Mouse (Mus musculus) kidney, postnatal 4 days (tissue): ENCODE data around the gene Gli2.

Source experiments
- DNase-seq, 2 experiments: peaks; one replicate each; pipeline ENCODE4 v3.0.0; 2021; ENCODE audit warnings: mixed read lengths in 2 of 2

Gene Gli2

DNA sequence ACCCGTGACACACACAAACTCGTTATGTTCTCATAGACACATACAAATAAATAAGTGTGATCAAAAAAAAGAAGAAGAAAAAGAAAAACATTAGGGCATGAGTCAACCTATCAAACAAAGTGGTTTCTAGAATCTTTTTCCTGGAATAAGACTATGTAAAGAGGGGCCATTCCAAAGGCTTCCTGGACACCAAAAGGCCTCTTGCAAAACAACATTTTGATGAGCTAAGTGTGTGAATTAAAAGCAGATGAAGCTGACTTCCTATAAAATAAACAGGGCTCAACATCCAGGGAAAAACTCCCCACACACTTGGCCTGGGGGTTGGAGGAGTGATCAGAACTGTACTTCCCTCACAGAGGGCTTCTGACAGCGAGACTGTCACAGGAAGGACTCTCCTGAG is 155.1 kb downstream of the Gli2 start:
- DNase-seq: no peak

DNA sequence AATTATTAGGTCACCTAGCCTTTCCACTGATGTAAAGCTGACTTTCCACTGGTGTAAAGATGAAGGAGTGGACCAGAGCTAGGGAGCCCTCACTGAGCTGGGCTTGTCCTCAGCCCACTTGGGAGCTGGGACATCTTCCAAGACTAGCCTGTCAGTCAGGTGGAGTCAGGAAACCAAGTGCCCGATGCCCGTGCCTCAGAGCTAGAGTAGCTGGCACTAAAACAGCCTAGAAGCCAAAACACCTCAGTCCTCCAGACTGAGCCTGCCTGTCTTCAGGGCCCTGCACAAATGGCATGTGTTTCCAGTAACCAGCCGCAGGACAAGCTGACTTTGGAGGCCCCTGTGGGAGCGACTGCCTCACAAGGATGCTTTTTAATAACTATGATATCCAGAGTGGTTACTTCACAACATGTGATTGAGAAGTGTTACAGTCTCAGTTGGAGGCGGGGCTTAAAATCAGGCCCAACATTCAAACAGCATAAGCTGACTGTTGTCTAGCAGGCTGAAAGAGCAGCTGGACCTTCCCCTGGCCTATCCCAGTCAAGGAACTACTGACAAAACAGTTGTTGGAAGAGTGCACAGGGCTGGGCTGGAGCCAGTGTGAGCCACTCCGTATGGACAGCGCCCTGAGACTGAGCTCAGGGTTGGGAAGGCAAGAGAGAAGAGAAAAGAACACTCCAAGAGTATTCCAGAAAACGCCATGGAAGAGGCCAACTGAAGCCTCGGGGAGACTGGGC is 158.2 kb downstream of the Gli2 start:
- DNase-seq: peak; percentile 48 to 63

DNA sequence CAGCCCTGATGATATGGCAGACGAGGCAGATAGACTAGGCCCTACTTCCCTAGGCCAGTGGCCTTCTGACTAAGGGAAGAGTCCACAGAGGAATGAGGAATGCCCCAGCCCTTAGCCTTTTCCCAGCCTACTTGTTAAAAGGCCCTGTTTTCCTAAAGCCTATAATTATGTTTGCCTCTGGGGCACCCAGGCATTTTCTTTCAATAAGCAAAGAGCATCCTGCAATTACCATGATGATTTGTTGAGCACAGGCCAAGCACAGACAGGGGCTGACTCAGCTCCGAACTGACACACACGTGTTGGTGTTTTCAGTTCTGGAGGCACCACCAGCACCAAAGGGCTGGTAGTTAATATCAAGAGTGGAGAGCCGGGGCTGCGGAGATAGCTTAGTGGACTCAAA is 162.0 kb downstream of the Gli2 start:
- no peak for DNase-seq

DNA sequence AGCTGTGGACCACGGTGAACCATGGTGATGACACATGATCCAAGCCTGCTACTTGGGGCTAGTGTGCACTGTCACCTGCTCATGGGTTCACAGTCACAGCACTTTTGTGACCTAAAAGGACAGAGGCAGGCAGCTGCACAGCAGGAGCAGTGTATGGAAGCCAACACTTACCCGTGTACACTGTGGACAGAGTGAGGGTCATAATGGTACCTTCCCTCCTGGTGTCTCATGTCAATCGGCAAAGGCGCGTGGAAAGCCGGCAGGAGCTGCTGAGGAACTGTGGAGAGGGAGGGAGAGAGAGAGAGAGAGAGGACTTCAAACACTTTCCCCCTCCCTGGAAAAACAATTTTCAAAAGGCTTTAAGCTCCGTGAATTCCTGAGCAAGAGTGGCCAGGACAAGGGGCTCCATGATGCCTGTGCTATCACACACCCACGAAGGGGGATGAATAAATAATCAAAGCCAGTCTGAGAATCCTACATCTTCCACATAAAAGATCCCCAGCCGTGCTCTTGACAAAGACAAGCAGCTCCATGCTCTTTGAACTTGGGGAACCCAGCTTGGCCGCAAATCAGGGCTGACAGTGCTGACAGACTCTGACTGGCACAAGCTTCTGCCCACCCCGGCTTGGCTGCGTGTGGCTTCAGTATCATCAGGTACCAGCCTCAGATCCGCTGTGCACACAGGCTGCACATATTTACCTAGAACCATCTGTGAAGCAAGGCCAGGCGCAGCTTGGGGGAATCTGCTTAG is 163.1 kb downstream of the Gli2 start:
- no peak for DNase-seq

DNA sequence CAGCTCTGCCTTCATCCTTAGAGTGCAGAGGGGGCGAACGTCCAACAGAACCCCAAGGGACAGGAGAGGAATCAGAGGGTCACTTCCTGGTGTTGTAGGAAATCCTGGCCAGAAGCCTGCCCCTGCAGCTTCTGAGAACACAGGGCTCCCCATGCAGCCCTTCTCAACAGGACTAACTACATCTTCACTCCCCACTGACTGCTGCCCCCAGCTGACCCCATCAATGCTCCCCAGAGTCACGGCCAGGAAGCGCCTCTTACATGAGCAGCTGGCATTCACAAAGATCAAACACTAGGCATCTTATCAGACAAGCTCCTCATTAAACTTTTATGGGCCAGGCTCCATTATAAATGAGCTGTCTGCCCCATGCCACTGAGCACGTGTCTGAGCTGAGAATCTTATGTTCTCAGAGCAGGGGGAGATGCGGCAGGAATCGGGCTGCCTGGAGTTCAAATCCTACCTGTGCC is 172.6 kb downstream of the Gli2 start:
- peak; percentile 75 to 82 for DNase-seq

DNA sequence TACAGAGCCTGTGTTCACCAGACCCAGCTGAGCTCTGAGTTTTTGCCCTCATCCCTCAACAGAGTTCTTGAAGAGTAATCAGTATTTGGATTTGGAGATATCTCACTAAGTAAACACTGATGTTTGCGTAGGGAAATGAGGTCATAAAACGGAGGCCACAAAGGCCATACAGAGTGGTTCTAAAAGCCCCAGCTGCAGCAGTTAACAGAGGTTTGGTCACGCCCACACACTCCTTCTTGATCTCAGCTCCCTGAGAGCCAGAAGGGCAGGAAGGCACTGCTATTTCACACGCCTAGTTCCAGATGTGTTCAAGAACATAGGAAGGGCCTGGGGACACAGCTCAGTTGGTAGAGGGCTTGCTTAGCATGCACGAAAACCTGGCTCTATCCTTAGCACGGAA is 175.1 kb downstream of the Gli2 start:
- peak; percentile 54 to 71 for DNase-seq

DNA sequence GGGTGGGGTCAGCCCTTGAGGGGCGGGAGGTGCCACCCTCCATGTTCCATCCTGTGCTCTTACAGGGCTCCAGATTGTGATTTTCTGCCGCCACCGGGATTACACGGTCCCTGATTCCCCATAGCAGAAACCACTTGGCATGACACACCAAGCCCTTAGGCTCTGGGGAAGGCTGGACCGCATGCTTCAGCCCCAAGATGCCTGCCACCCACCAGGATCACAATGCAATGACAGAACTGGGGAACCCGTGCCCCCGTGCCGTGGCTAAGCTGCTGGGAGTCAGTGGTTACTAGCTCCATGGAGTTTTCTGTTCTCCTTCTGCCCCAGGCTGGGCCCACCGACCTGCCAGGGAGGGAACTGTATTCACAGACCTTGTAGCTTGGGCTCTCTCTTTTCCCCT is 178.2 kb downstream of the Gli2 start:
- no peak for DNase-seq

DNA sequence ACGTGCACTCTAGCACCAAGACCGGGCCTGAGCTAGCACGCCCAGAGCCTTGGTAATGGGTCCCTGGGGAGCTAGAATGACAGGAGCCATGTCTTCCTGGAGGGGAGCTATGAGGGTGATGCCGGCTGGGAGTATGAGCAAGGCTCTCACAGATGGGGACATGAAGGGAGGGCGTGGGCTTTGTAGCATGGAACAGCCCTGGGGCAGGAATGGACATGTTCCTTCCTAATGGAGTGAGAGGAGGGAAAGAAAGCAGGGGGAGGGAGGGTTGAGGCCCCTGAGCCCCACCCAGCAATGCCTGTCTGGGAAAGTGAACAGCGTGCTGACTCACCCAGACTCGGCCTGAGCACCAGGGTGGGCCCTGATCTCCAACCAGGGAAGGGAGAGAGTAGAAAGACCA is 179.9 kb downstream of the Gli2 start:
- no peak for DNase-seq

DNA sequence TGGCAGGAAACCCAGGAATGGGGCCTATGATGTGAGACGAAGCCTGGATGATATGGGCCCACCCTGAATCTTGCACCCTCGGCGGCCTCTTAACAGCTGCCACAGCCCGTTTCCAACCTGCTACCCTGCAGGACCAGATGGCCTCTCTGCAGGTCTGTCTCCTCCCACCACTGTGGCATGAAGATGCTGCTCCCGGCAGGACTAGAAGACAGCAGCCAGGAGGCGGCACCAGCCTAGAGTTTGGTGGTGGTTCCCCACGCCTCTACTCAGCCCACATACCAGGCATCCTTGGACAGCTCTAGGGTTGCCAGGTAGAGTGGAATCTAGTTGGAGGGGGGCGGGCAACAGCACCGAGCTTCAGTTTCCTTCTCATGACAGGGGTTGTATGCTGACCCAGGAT is 188.7 kb downstream of the Gli2 start:
- no peak for DNase-seq

DNA sequence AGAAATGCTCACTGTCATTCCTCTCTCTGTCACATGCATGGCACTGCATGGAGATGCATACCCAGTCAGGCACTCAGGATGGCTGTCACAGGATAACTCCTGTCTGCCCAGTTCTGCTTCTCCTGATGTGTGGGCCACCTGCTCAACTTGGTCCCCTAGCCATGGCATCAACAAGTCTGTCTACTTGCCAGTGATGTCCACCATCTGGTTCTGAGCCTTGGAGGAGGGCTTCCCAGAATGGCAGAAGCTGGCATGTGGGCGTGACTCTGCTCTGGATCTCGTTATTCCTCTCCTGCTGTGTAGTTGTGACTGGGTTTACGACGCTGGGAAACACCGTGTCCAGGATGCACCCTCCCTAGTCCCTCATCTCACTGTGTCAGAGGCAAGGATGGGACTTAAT is 189.4 kb downstream of the Gli2 start:
- no peak for DNase-seq

DNA sequence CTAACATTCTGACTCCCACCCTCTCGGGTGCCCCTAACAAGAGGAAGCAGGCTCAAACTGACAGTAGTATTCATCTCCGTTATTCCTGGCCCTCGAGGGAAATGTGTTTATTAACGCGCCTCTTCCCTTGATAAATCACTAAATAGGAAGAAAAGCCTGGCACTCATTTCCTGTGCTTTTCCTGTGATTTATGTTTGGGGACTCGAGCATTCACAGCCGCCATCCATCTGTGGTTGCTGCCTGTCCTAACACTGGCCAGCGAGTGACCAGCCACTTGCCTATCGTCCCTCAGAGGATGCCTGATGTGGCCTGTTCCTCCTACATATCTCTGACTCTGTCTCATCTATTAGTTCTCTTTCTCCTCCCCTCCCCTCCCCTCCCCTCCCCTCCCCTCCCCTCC is 195.3 kb downstream of the Gli2 start:
- DNase-seq: peak; percentile 57 to 67

DNA sequence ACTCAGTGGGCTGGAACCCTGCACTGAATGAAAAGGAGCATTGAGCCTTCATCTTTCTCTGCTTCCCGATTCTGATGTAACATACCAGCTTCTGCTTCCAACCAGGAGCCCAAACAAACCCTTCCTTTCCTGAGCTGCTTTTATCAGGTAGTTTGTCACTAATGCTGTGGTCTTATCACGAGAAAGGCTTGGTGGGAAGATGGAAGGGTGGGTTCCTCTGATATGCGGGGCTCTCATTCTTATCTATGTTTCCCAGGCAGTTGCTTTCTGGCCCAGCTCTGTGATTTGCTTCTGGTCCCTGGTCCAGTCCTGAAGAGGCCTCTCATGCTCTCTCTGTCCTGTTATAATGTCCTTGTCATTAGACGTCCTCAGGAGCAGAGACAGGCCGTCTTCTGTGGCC is 222.8 kb downstream of the Gli2 start:
- DNase-seq: no peak

DNA sequence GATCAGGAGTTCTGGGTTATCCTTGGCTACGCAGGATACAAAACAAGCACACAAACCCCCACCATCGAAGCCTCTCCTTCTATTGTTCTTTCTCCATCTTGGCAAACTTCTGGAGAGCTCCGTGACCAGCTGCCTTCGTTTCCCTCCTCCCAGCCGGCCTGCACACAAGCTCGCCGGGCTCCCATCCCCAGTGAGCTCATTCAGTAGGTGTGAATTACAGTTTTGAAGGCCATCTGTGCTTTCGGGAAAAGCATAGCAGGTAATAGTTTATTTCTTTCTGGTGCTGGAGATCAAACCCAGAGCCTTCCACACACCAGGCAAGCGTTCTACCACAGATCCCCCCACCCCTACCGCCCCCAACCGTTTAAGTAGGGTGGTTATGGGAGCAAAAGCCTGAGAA is 226.8 kb downstream of the Gli2 start:
- DNase-seq: no peak

DNA sequence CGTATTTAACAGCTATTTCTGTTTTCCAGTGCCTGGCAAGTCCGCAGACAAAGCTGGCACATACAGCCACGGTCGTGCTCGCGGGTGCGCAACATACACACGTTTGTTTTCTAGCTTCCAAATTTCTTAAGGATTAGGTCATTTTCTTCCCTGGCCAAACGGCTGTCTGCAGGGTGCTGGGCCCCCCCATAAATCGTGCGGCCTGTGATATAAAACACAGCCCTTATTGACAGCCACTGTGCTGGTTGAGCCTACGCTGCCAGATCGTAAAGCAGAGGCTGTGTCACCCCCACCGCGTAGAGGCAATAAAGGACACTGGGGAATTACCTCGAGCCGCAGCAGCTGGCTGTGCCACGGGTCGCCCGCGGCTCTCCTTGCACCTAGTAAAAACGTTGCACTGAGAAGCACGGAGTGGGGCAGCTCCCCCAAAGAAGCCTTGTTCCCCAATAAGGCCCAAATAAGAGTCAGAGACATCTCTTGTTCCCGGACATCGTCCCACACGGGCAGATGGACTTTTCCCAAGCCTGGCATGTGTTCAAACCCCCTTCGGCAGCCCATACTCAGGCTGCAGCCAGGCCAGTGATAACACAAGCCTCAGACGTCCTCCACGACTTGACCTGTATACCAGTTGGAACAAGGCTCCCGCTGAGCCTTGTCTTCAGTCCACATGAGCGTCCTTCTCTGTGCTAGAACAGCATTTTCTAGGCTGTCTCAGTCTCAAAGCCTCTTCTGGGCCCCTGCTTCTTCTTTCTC is 227.8 kb downstream of the Gli2 start:
- peak; percentile 42 to 59 for DNase-seq

DNA sequence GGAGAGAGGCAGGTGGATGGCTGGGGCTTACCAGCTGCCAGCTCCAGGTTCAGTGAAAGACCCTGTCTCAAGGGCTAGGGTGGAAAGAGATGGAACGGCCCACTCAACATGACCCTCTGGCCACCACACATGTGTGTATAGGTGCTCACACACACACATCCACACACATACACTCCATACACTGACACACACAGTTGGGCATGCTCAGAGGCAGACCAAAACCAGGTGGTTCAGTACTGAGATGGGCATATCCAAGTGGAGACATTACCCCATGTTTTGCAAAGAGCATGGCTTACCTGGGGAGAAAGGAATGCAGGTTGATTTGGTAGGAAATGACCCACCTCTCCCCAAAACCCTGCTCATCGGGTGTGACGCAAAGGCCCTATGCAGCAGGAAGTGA is 228.4 kb downstream of the Gli2 start:
- no peak for DNase-seq

DNA sequence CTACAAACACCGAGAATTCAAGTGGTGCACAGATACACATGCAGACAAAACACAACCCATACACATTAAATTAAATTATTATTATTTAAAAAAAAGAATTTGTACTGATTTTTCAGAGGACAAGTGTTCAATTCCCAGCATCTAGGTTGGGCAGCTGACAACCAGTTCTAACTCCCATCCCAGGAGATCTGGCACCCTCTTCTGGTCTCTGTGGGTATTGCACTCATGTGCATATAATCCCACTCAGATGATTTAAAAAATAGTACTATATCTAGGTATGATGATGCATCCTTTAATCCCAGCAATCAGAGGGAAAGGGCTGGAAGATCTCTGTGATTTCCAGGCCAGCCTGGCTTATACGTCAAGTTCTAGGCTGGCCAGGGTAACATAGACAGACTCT is 231.2 kb downstream of the Gli2 start:
- DNase-seq: no peak

DNA sequence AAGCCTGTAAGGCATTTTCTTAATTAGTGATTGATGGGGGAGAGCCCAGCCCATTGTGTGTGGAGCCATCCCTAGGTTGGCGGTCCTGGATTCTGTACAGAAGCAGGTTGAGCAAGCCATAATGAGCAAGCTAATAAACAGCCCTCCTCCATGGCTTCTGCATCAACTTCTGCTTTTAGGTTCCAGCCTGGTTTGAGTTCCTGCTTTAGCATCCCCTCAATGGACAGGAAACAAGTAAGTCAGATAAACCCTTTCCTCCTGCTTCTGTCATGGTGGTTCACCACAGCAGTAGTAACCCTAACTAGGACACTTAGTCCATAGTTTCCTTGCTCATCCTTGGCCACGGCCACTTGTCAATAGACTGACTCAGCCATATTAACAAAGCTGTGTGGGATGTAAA is 238.4 kb downstream of the Gli2 start:
- no peak for DNase-seq

DNA sequence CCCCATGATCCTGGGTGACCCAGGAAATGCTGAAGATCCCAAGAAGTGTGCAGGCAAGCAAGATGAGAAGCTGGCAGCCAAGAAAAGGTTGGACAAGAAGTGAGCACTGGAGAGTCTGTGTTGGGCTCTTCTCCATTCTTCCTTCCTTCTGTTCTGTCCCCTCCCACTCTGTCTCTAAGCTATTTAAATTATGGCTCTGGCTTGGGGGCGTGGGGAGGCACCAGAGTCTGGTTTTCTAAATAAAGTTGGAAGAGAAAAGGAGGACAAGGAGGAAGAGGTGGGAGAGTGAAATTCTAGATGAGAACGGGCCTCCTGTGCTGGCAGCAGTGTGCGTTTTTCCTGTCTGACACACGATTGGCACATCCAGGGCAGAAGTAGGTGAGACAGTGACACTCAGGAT is 243.1 kb downstream of the Gli2 start:
- DNase-seq: no peak

DNA sequence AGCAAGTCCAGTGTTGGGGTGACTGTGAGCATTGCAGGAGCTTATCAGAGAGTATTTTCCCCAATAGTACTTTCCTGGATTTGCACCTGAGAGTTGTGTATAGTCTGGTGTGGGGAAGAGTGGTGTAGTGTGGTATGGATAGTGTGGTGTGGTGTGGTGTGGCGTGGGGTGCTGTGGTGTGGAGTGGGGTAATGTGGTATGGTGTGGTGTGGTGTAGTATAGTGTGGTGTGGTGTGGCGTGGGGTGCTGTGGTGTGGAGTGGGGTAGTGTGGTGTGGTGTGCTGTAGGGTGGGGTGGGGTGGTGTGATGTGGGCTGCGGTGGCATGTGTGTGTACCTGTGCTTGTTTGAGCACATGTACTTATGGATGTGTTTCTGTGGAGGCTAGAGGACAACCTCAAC is 246.7 kb downstream of the Gli2 start:
- DNase-seq: no peak

DNA sequence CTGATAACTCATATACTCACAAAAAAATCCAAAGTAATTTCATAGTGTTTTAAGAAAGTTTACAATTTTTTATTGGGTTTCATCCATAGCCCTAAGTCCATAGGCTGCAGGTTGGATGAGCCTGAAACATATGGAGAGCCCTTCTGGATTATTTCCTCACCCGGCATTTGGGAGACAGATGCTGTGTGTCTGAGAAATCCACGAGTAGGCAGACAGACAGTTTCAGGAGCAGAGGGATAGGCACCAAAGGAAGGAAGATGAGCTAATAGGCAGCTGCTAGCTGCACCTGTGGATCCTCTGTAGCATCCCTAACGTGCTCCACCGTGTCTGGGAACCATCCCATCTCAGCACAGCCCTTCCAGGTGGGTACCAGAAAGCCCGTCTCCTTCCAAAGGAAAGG is 251.3 kb downstream of the Gli2 start:
- DNase-seq: no peak

DNA sequence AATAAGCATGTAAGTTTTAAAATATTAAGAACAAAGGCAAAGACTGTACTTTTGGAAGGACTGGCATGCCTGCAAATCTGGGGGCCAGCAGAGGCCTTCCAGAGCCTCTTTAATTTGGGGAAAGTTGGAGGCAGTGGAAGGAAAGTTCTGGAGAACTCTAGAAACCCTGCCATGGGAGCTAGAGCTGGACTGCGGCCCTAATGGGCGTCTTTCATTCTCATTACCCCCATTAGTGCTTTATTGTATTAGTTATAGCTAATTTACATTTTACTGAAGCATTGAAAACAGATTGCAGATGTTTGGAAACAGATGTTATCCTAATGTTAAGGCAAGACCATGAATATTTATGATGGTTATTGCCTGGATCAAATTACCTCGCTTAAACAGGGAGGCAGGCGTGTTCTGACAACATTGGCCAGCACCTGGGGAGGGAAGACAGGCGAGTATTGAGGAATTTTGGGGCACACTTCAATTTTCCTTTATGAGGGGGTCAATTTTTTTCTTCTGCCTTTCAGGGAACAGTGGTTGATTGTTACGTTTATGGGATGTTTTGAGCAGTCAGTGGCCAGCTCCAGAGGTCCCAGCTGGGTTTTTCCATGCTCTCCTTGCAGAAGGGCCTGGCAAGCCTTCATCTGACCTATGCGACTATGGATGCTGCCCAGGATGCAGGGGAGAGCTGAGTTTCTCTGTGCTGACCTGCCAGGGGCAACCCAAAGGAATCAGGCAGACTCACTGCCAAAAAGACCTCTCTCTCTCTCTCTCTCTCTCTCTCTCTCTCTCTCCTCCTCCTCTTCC is 253.9 kb downstream of the Gli2 start:
- no peak for DNase-seq

DNA sequence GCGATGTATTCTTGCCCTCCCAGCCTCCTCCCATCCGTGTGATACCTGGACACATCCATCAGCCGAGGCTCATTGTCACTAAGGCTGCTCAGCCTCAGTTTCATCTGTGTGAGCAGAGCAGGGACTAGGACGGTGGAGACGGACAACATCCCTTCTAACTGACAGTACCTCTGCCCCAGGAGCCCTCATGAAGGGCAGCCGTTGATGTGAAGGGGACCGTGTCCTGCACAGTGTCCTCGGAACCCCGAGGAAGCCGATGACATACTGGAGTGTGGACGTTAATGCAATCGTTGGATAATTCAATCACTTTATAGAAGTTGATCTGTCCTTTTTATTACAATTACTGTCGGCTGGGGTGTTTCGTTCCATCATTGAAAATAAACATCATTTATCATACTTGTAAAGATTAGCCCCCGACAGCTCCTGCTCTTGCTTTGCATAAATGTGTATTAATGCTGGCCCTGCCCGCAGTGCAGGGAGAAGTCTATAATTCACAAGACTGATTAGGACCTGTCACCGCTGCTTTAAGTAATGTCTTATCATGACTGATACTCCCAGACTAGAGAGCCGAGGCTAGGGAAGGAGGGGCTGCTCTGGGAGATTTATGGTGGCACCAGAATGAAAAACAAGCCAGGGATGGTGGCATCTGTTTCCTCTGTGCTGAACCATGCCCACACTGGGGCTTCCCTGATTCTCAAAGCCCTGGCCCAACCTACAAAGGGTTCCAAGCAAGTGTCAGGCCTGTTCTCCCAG is 257.8 kb downstream of the Gli2 start:
- DNase-seq: no peak
